Mouse (Mus musculus) kidney, adult 2 months (tissue): ENCODE results near the gene Ubxn11. TPM values are rescaled to one million over a fixed set of nuclear protein-coding genes. Genes with fewer than 3 reads are reported as not detected.
A peak's percentile ranks its signal among the peaks of the same experiment; 100 is the strongest.

Experiments
- DNase-seq: peaks from one replicate; pipeline ENCODE4 v3.0.0; 2021
- H3K27ac ChIP-seq: fragments of 200-500 bp; 2 replicates; pipeline ENCODE4 v1.5.1; 2012; ENCODE audit warnings: low read depth, low read length, control low read depth, inconsistent platforms; ENCODE audit not compliant: insufficient read depth
- H3K27me3 ChIP-seq: fragments of 200-500 bp; replicated peaks from 2 replicates; pipeline ENCODE4 v1.6.1; 2012; ENCODE audit warnings: mild to moderate bottlenecking, moderate library complexity, low read length, inconsistent platforms; ENCODE audit not compliant: control insufficient read depth, insufficient read depth
- H3K36me3 ChIP-seq: fragments of 200-500 bp; 2 replicates; pipeline ENCODE4 v1.6.1; 2012; ENCODE audit warnings: mild to moderate bottlenecking, moderate library complexity, low read length, inconsistent platforms; ENCODE audit not compliant: control insufficient read depth, insufficient read depth
- H3K4me1 ChIP-seq: fragments of 200-500 bp; 2 replicates; pipeline ENCODE4 v1.6.1; 2011; ENCODE audit warnings: low read length; ENCODE audit not compliant: control insufficient read depth, insufficient read depth
- H3K4me3 ChIP-seq: fragments of 200-500 bp; 2 replicates; pipeline ENCODE4 v1.5.1; 2011; ENCODE audit warnings: mild to moderate bottlenecking, low read depth, low read length, control low read depth; ENCODE audit not compliant: insufficient read depth
- CTCF ChIP-seq: fragments of 200-500 bp; conservative IDR thresholded peaks from 2 replicates; pipeline ENCODE4 v1.5.1; 2011; ENCODE audit warnings: low read depth, mild to moderate bottlenecking, control low read depth, low read length, moderate library complexity, mixed read lengths; ENCODE audit not compliant: insufficient read depth, insufficient read length
- POLR2A ChIP-seq: fragments of 200-500 bp; IDR thresholded peaks from one replicate; pipeline ENCODE4 v1.6.1; 2011; ENCODE audit warnings: low read depth, low read length, control low read depth
- WGBS: fragments of 180-500 bp; shearing (Covaris S2); methylation state at CpG from one replicate; pipeline ENCODE4 v1.1.7; 2018; 5-methylcytosine and 5-hydroxymethylcytosine counted together
- polyA plus RNA-seq: library from polyadenylated mRNA; depleted of rRNA; stranded (reverse); fragments of >200 nt; gene quantifications from 2 replicates; pipeline ENCODE4 v1.2.3, GENCODE M21; 2012

The Ubxn11 gene
- polyA plus RNA-seq, 1 experiment, result 5.9 TPM

- Histone ChIP-seq H3K4me1 (no peaks in the 10 kb centered on the region; the same call in 1 of the 2 replicates), H3K27me3 (no peaks in the 10 kb centered on the region), H3K27ac (no peak overlapping the region), H3K4me3 (no peak overlapping the region), H3K36me3 (no peaks in the 10 kb centered on the region)
- no peak for TF ChIP-seq POLR2A
- no peak for TF ChIP-seq CTCF
- DNase-seq, result no peak
- WGBS, result 90% methylated on average over 21 of the region's 21 CpGs
Measured at GRCm38 (mm10) chr4:134126300-134127120, 24.1 kb downstream of the Ubxn11 start.

- 81% methylated on average over 7 of the region's 7 CpGs for WGBS
- Histone ChIP-seq H3K27ac (no peak overlapping the region), H3K27me3 (no peaks in the 10 kb centered on the region), H3K36me3 (no peaks in the 10 kb centered on the region), H3K4me3 (no peak overlapping the region), H3K4me1 (no peaks in the 10 kb centered on the region; the same call in 1 of the 2 replicates)
- no peak for DNase-seq
- TF ChIP-seq CTCF, result no peak
- TF ChIP-seq POLR2A, result no peak
Measured at GRCm38 (mm10) chr4:134127121-134127455, 24.7 kb downstream of the Ubxn11 start.

GRCm38 (mm10) chr4:134127793-134128192 lies 25.4 kb downstream of the Ubxn11 start:
- no peak overlapping the region; the same call in 1 of the 2 replicates for H3K27ac ChIP-seq
- no peak for DNase-seq
- peak overlapping the region; percentile 82 for H3K4me3 ChIP-seq
- H3K27me3 ChIP-seq, result no peaks in the 10 kb centered on the region
- WGBS, result 47% methylated on average over 8 of the region's 8 CpGs
- no peaks in the 10 kb centered on the region; the same call in 1 of the 2 replicates for H3K4me1 ChIP-seq
- no peak for TF ChIP-seq CTCF
- TF ChIP-seq POLR2A, result no peak
- no peaks in the 10 kb centered on the region for H3K36me3 ChIP-seq

- H3K4me1 ChIP-seq, result no peaks in the 10 kb centered on the region; the same call in 1 of the 2 replicates
- peak; percentile 42 for TF ChIP-seq POLR2A
- TF ChIP-seq CTCF, result no peak
- H3K27me3 ChIP-seq, result no peaks in the 10 kb centered on the region
- H3K36me3 ChIP-seq, result no peaks in the 10 kb centered on the region
- peak; percentile 90 for DNase-seq
- under 1% methylated on average over 50 of the region's 50 CpGs for WGBS
- H3K27ac ChIP-seq, result peak within 1 kb of the TSS; percentile 78
- peak within 1 kb of the TSS; percentile 82 for H3K4me3 ChIP-seq
Measured at GRCm38 (mm10) chr4:134128221-134128982, 26.0 kb downstream of the Ubxn11 start, which contains the start of gene Sh3bgrl3. TSS of gene Sh3bgrl3 (minus strand) at chr4:134128789.

DNA sequence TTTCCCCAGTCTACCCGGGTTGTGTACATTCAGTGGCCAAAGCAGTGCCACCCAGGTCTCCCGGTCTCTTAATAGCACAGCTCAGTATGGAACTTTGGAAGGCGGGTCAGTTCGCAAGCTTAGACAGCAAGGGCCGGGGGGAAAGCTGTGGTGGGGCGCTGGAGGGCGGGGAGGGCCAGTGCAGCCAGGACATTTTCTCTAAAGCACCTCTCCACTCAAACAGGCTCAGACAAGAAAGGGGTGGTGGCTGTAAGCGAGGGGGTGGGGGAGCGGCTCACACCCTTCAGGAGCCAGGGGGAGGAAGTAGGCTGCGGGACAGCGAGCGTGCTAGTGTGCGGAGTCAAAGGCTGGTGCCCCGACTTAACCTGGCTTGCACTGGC lies 26.6 kb downstream of the Ubxn11 start:
- Histone ChIP-seq H3K27me3 (no peaks in the 10 kb centered on the region), H3K27ac (peak overlapping the region; percentile 78), H3K4me1 (no peaks in the 10 kb centered on the region; the same call in 1 of the 2 replicates), H3K4me3 (peak overlapping the region; percentile 82), H3K36me3 (no peaks in the 10 kb centered on the region)
- DNase-seq, result no peak
- WGBS, result 2% methylated on average over 14 of the region's 14 CpGs
- TF ChIP-seq POLR2A, result no peak
- TF ChIP-seq CTCF, result no peak

DNA sequence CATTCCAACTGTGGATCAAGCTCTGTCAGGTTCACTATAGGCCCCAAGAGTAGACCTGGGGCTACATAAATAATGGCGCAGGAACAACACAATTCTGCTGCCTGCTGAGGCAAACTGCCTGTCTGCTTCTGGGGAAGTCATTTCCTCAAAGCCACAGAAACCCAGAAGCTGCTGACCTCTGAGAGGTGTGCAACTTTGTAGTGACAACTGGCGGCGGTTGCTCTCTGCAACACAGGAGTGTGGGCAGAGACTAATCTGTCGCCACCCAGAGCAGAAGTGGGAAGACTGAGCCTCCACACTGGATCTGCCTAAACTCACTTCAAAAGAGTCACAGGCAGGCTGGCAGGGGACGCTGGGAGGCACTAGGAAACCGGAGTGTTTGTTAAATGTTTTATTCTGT lies 27.1 kb downstream of the Ubxn11 start:
- DNase-seq, result no peak
- 50% methylated on average over 6 of the region's 6 CpGs for WGBS
- Histone ChIP-seq H3K27me3 (no peaks in the 10 kb centered on the region), H3K4me3 (no peak overlapping the region), H3K4me1 (no peaks in the 10 kb centered on the region; the same call in 1 of the 2 replicates), H3K27ac (peak overlapping the region; percentile 53), H3K36me3 (no peaks in the 10 kb centered on the region)
- TF ChIP-seq CTCF, result no peak
- no peak for TF ChIP-seq POLR2A

DNA sequence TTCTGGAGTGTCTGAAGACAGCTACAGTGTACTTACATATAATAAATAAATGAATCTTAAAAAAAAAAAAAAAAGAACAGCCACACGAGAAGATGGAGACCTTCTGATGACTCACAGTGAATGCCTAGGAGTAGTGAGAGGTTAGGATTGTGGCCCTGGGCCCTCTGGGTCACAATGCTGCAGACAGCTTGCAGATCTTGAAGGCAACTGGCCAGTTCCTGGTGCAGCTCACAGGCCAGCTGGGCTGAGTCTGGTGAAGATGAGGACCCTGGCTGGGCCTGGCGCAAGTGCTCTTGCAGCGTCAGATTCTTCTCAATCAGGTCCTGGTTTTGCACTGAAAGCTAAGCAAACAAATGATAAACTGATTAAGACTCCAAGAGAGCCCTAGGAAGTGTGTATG lies 29.7 kb downstream of the Ubxn11 start:
- H3K4me3 ChIP-seq, result no peak overlapping the region
- TF ChIP-seq POLR2A (no peak), CTCF (no peak)
- H3K27me3 ChIP-seq, result no peaks in the 10 kb centered on the region
- no peaks in the 10 kb centered on the region; the same call in 1 of the 2 replicates for H3K36me3 ChIP-seq
- H3K4me1 ChIP-seq, result no peaks in the 10 kb centered on the region; the same call in 1 of the 2 replicates
- WGBS, result 77% methylated on average over 3 of the region's 3 CpGs
- DNase-seq, result no peak
- H3K27ac ChIP-seq, result no peak overlapping the region
